ENCODE assay signal across 19 mouse cellular contexts in genomic region chr5:38126519-38127306, GRCm38 (mm10). TPM values are rescaled to one million over a fixed set of nuclear protein-coding genes. Genes with fewer than 3 reads are reported as not detected.
DNase-seq lines count a peak whose midpoint lies in the region; ATAC-seq and TF ChIP-seq lines count a peak whose summit lies in the region.
"Had no signal": no experiment of that assay in that cellular context is flagged by ENCODE, and none has a peak within 500 bp of the region (broad histone marks: within the 10 kb centered on the region; RNA-seq: fewer than 3 reads in every experiment).

No protein-coding gene starts in this region.

- H3K4me1 ChIP-seq in forebrain, embryonic 14.5 days (ENCODE audit: control insufficient read depth, insufficient read depth, low read length): no peaks in the 10 kb centered on the region
- no peaks in the 10 kb centered on the region for H3K4me1 ChIP-seq in forebrain, embryonic 12.5 days
- H3K4me1 ChIP-seq in kidney, adult 2 months (ENCODE audit: control insufficient read depth, insufficient read depth, low read length): peaks cover 11% of the 10 kb centered on the region; the same call in 1 of the 2 replicates
- no peaks in the 10 kb centered on the region for H3K4me1 ChIP-seq in kidney, embryonic 16.5 days (ENCODE audit: insufficient read depth, low read length)
- no peaks in the 10 kb centered on the region for H3K4me1 ChIP-seq in intestine, postnatal 0 days (replicated peaks; ENCODE audit: control insufficient read depth, insufficient read depth, low read length)
- H3K4me1 ChIP-seq: embryonic facial prominence, embryonic 13.5 days; limb, embryonic 10.5 days had no signal

- 86% methylated on average over 13 of the region's 13 CpGs for WGBS in forebrain, embryonic 14.5 days
- WGBS in forebrain, embryonic 12.5 days: 87% methylated on average over 13 of the region's 13 CpGs
- 53% methylated on average over 13 of the region's 13 CpGs for WGBS in kidney, adult 2 months
- WGBS in kidney, embryonic 16.5 days: 84% methylated on average over 13 of the region's 13 CpGs
- WGBS in intestine, postnatal 0 days: 69% methylated on average over 13 of the region's 13 CpGs

- no peak for TF ChIP-seq CTCF in kidney, adult 2 months (conservative IDR thresholded peaks at IDR 0.05; ENCODE audit: insufficient read depth, insufficient read length, low read depth, low read length)
- TF ChIP-seq CTCF in intestine, postnatal 0 days (IDR thresholded peaks at IDR 0.05; ENCODE audit: low read depth): no peak

- H3K9ac ChIP-seq in forebrain, embryonic 14.5 days (ENCODE audit: low read length): no peak overlapping the region
- H3K9ac ChIP-seq in forebrain, embryonic 12.5 days: no peak overlapping the region
- H3K9ac ChIP-seq in kidney, embryonic 16.5 days (replicated peaks; ENCODE audit: low read length): no peak overlapping the region
- H3K9ac ChIP-seq in intestine, postnatal 0 days (ENCODE audit: low read depth, low read length): no peak overlapping the region
- H3K9ac ChIP-seq: embryonic facial prominence, embryonic 13.5 days; liver, postnatal 0 days had no signal

- peaks cover 16% of the 10 kb centered on the region for H3K36me3 ChIP-seq in forebrain, embryonic 14.5 days (ENCODE audit: control insufficient read depth, insufficient read depth, low read length)
- peaks cover 23% of the 10 kb centered on the region for H3K36me3 ChIP-seq in forebrain, embryonic 12.5 days (replicated peaks)
- no peaks in the 10 kb centered on the region for H3K36me3 ChIP-seq in kidney, adult 2 months (ENCODE audit: control insufficient read depth, insufficient read depth, low read length)
- peaks cover 30% of the 10 kb centered on the region for H3K36me3 ChIP-seq in kidney, embryonic 16.5 days (ENCODE audit: insufficient read depth, low read length)
- peaks cover 23% of the 10 kb centered on the region; the same call in 1 of the 2 replicates for H3K36me3 ChIP-seq in intestine, postnatal 0 days (ENCODE audit: control insufficient read depth, insufficient read depth)

- H3K27me3 ChIP-seq in forebrain, embryonic 14.5 days (replicated peaks; ENCODE audit: control insufficient read depth, insufficient read depth, low read length): no peaks in the 10 kb centered on the region
- no peaks in the 10 kb centered on the region for H3K27me3 ChIP-seq in forebrain, embryonic 12.5 days
- H3K27me3 ChIP-seq in kidney, adult 2 months (replicated peaks; ENCODE audit: control insufficient read depth, insufficient read depth, low read length): no peaks in the 10 kb centered on the region
- no peaks in the 10 kb centered on the region for H3K27me3 ChIP-seq in kidney, embryonic 16.5 days (ENCODE audit: insufficient read depth, low read length)
- no peaks in the 10 kb centered on the region for H3K27me3 ChIP-seq in intestine, postnatal 0 days (replicated peaks; ENCODE audit: control insufficient read depth, insufficient read depth, low read length)
- H3K27me3 ChIP-seq: embryonic facial prominence, embryonic 13.5 days; Patski had no signal

- H3K27ac ChIP-seq in forebrain, embryonic 14.5 days (ENCODE audit: low read depth, low read length): no peak overlapping the region
- H3K27ac ChIP-seq in forebrain, embryonic 12.5 days: no peak overlapping the region
- peak overlapping the region; percentile 66 for H3K27ac ChIP-seq in kidney, adult 2 months (ENCODE audit: insufficient read depth, low read depth, low read length)
- no peak overlapping the region for H3K27ac ChIP-seq in kidney, embryonic 16.5 days (ENCODE audit: low read length)
- H3K27ac ChIP-seq in intestine, postnatal 0 days (ENCODE audit: low read depth, low read length): peak overlapping the region; percentile 41
- H3K27ac ChIP-seq: embryonic facial prominence, embryonic 13.5 days; limb, embryonic 10.5 days had no signal

- no peak overlapping the region for H3K4me2 ChIP-seq in forebrain, embryonic 14.5 days (ENCODE audit: low read length)
- H3K4me2 ChIP-seq in forebrain, embryonic 12.5 days: no peak overlapping the region
- H3K4me2 ChIP-seq in kidney, embryonic 16.5 days (replicated peaks; ENCODE audit: low read depth, low read length): no peak overlapping the region
- H3K4me2 ChIP-seq in intestine, postnatal 0 days (replicated peaks; ENCODE audit: low read depth): no peak overlapping the region
- H3K4me2 ChIP-seq: embryonic facial prominence, embryonic 13.5 days had no signal

- no peak overlapping the region for H3K4me3 ChIP-seq in forebrain, embryonic 14.5 days (ENCODE audit: low read depth, low read length)
- no peak overlapping the region for H3K4me3 ChIP-seq in forebrain, embryonic 12.5 days (replicated peaks)
- H3K4me3 ChIP-seq in kidney, adult 2 months (ENCODE audit: insufficient read depth, low read depth, low read length): no peak overlapping the region
- H3K4me3 ChIP-seq in kidney, embryonic 16.5 days (ENCODE audit: low read length): no peak overlapping the region
- no peak overlapping the region for H3K4me3 ChIP-seq in intestine, postnatal 0 days (ENCODE audit: low read depth, low read length)
- H3K4me3 ChIP-seq: embryonic facial prominence, embryonic 13.5 days; limb, embryonic 10.5 days had no signal

- no peak for DNase-seq in forebrain, embryonic 14.5 days (ENCODE audit: low spot score)
- DNase-seq in kidney, adult 2 months: peak; percentile 73
- DNase-seq in kidney, postnatal 36 days: peak; percentile 56 to 71
- no peak for DNase-seq in gastrocnemius, adult 18-20 months (ENCODE audit: low spot score)
- DNase-seq: adrenal gland, postnatal 10 days; cerebellum, adult 11-12 months; cerebellum, postnatal 14 days; gastrocnemius, postnatal 25 days; liver, postnatal 0 days; lung, postnatal 14 days; retina, postnatal 1 day; thymus, adult 2 months had no signal

- no peak for TF ChIP-seq POLR2A in kidney, adult 2 months (IDR thresholded peaks at IDR 0.05; ENCODE audit: low read depth, low read length)

- no peaks in the 10 kb centered on the region for H3K9me3 ChIP-seq in forebrain, embryonic 14.5 days (replicated peaks; ENCODE audit: control insufficient read depth, low read length)
- H3K9me3 ChIP-seq in forebrain, embryonic 12.5 days: no peaks in the 10 kb centered on the region
- H3K9me3 ChIP-seq in kidney, embryonic 16.5 days (ENCODE audit: low read length): no peaks in the 10 kb centered on the region
- H3K9me3 ChIP-seq in intestine, postnatal 0 days (ENCODE audit: control insufficient read depth): no peaks in the 10 kb centered on the region
- H3K9me3 ChIP-seq: embryonic facial prominence, embryonic 13.5 days; limb, embryonic 10.5 days had no signal

- peak; percentile 46; the same call in 1 of the 2 replicates for ATAC-seq in forebrain, embryonic 14.5 days
- no peak for ATAC-seq in forebrain, embryonic 12.5 days (ENCODE audit: low FRiP score)
- ATAC-seq in kidney, embryonic 16.5 days (ENCODE audit: low FRiP score, low TSS enrichment): no peak; the same call in 1 of the 2 replicates
- ATAC-seq in intestine, postnatal 0 days: peak; percentile 84
- ATAC-seq in megakaryocyte, adult 5-6 weeks (ENCODE audit: poor library complexity, severe bottlenecking): no peak
- ATAC-seq: liver, postnatal 0 days; Patski had no signal

RNA-seq across cellular contexts. Expression of gene Nsg1, which starts 33.0 kb away (rescaled TPM):
- polyA plus RNA-seq in forebrain, embryonic 14.5 days (2014; fragmentation: Nextera tagmentation; extraction: Ambion mirVana): 351 and 354 TPM in 2 replicates
- polyA plus RNA-seq in forebrain, embryonic 12.5 days (2016; fragmentation: Nextera tagmentation; extraction: Ambion mirVana): 376 and 398 TPM in 2 replicates
- 11.4 and 11.6 TPM in 2 replicates for polyA plus RNA-seq in kidney, adult 2 months (2012; rRNA removed)
- polyA plus RNA-seq in kidney, embryonic 16.5 days (2015; fragmentation: Nextera tagmentation; extraction: Ambion mirVana): 67.7 and 69.7 TPM in 2 replicates
- 25.0 and 28.7 TPM in 2 replicates for polyA plus RNA-seq in intestine, postnatal 0 days (2015; fragmentation: Nextera tagmentation; extraction: Ambion mirVana)
- total RNA-seq in gastrocnemius, adult 18-20 months (2021): 1 to 10 TPM; 1.2 to 2.1 TPM
- total RNA-seq in megakaryocyte, adult 5-6 weeks (2015): 0.39 TPM in 1 of 2 replicates, not detected in the other
- total RNA-seq in megakaryocyte, adult 5-6 weeks (2017): 1.2 TPM in 1 of 2 replicates, not detected in the other

Comparison
In these comparisons a context has a peak if more than half of its experiments do, and no peak if none do; other contexts are left out.
1. ATAC-seq: peak in forebrain, embryonic 14.5 days (single experiment) and intestine, postnatal 0 days (single experiment); none in forebrain, embryonic 12.5 days (single experiment), kidney, embryonic 16.5 days (single experiment) and megakaryocyte, adult 5-6 weeks (single experiment).
2. H3K27ac ChIP-seq: peak in kidney, adult 2 months (single experiment) and intestine, postnatal 0 days (single experiment); none in forebrain, embryonic 14.5 days (single experiment), forebrain, embryonic 12.5 days (single experiment) and kidney, embryonic 16.5 days (single experiment).
3. DNase-seq: peak in kidney, adult 2 months (single experiment) and kidney, postnatal 36 days (2 of 2); none in forebrain, embryonic 14.5 days (single experiment) and gastrocnemius, adult 18-20 months (single experiment).